Mouse (Mus musculus): ENCODE data around the gene St5. TPM values are rescaled to one million over a fixed set of nuclear protein-coding genes. Genes with fewer than 3 reads are reported as not detected.

Gene St5
- 29.9 and 46.2 TPM in 2 replicates for polyA plus RNA-seq (2011; ENCODE audit: insufficient read depth, insufficient read length, low replicate concordance, missing spikeins)

GRCm38 (mm10) chr7:109703190-109704015, at the start of gene St5, which contains the start of gene Akip1:
St5 (minus strand) TSS chr7:109703605.
Akip1 (plus strand) TSS chr7:109703690.
- Histone ChIP-seq H3K27ac (ENCODE audit: control insufficient read depth, insufficient read depth, low read depth, low read length, poor library complexity) (peak within 1 kb of the TSS; percentile 9), H3K4me3 (replicated peaks; ENCODE audit: control insufficient read depth, low read depth, low read length) (peak within 1 kb of the TSS; percentile 76), H3K4me1 (ENCODE audit: control insufficient read depth, insufficient read depth, low read length) (peaks cover 3% of the 10 kb centered on the region)
- 2% methylated on average over 61 of the region's 61 CpGs for WGBS
- TF ChIP-seq CTCF (IDR thresholded peaks at IDR 0.05; ENCODE audit: control insufficient read depth, insufficient read depth, low read length) (no peak), POLR2A (IDR thresholded peaks at IDR 0.05; ENCODE audit: borderline replicate concordance, control insufficient read depth, low read depth, low read length) (peak; percentile 91; the same call in 1 of the 2 replicates)

GRCm38 (mm10) chr7:109752008-109752925, 48.9 kb upstream of the St5 start, which contains the start of gene Tmem9b:
Tmem9b (minus strand) TSS chr7:109752875.
- no peaks in the 10 kb centered on the region; the same call in 1 of the 2 replicates for H3K4me1 ChIP-seq (ENCODE audit: control insufficient read depth, insufficient read depth, low read length)
- H3K27ac ChIP-seq (ENCODE audit: control insufficient read depth, insufficient read depth, low read depth, low read length, poor library complexity), result peak within 1 kb of the TSS; percentile 94
- H3K4me3 ChIP-seq (replicated peaks; ENCODE audit: control insufficient read depth, low read depth, low read length), result peak within 1 kb of the TSS; percentile 78
- TF ChIP-seq POLR2A (IDR thresholded peaks at IDR 0.05; ENCODE audit: borderline replicate concordance, control insufficient read depth, low read depth, low read length) (peak; percentile 61; the same call in 1 of the 2 replicates), CTCF (IDR thresholded peaks at IDR 0.05; ENCODE audit: control insufficient read depth, insufficient read depth, low read length) (no peak)
- 1% methylated on average over 74 of the region's 74 CpGs for WGBS

GRCm38 (mm10) chr7:109751427-109752007, 48.1 kb upstream of the St5 start:
- WGBS, result 2% methylated on average over 13 of the region's 13 CpGs
- peak overlapping the region; percentile 78 for H3K4me3 ChIP-seq (replicated peaks; ENCODE audit: control insufficient read depth, low read depth, low read length)

GRCm38 (mm10) chr7:109747747-109748146, 44.3 kb upstream of the St5 start:
- no peak overlapping the region for H3K4me3 ChIP-seq (replicated peaks; ENCODE audit: control insufficient read depth, low read depth, low read length)
- 87% methylated on average over 1 of the region's 1 CpGs for WGBS
- no peak overlapping the region for H3K27ac ChIP-seq (ENCODE audit: control insufficient read depth, insufficient read depth, low read depth, low read length, poor library complexity)
- TF ChIP-seq POLR2A (IDR thresholded peaks at IDR 0.05; ENCODE audit: borderline replicate concordance, control insufficient read depth, low read depth, low read length), result no peak
- TF ChIP-seq CTCF (IDR thresholded peaks at IDR 0.05; ENCODE audit: control insufficient read depth, insufficient read depth, low read length), result no peak
- H3K4me1 ChIP-seq (ENCODE audit: control insufficient read depth, insufficient read depth, low read length), result no peaks in the 10 kb centered on the region

More at GRCm38 (mm10) chr7:109751427-109752007, 48.1 kb upstream of the St5 start:
- H3K27ac ChIP-seq (ENCODE audit: control insufficient read depth, insufficient read depth, low read depth, low read length, poor library complexity), result peak overlapping the region; percentile 94
- no peak for TF ChIP-seq CTCF (IDR thresholded peaks at IDR 0.05; ENCODE audit: control insufficient read depth, insufficient read depth, low read length)
- TF ChIP-seq POLR2A (IDR thresholded peaks at IDR 0.05; ENCODE audit: borderline replicate concordance, control insufficient read depth, low read depth, low read length), result no peak
- H3K4me1 ChIP-seq (ENCODE audit: control insufficient read depth, insufficient read depth, low read length), result no peaks in the 10 kb centered on the region; the same call in 1 of the 2 replicates

- Histone ChIP-seq H3K4me1 (ENCODE audit: control insufficient read depth, insufficient read depth, low read length) (no peaks in the 10 kb centered on the region), H3K27ac (ENCODE audit: control insufficient read depth, insufficient read depth, low read depth, low read length, poor library complexity) (no peak overlapping the region), H3K4me3 (replicated peaks; ENCODE audit: control insufficient read depth, low read depth, low read length) (no peak overlapping the region)
- WGBS, result 86% methylated on average over 4 of the region's 4 CpGs
- TF ChIP-seq POLR2A (IDR thresholded peaks at IDR 0.05; ENCODE audit: borderline replicate concordance, control insufficient read depth, low read depth, low read length) (no peak), CTCF (IDR thresholded peaks at IDR 0.05; ENCODE audit: control insufficient read depth, insufficient read depth, low read length) (no peak)
These were observed 38.3 kb upstream of the St5 start for GRCm38 (mm10) chr7:109741703-109742102.

GRCm38 (mm10) chr7:109741060-109741459, 37.7 kb upstream of the St5 start:
- H3K27ac ChIP-seq (ENCODE audit: control insufficient read depth, insufficient read depth, low read depth, low read length, poor library complexity), result no peak overlapping the region

GRCm38 (mm10) chr7:109739822-109740370, 36.5 kb upstream of the St5 start:
- no peak for TF ChIP-seq CTCF (IDR thresholded peaks at IDR 0.05; ENCODE audit: control insufficient read depth, insufficient read depth, low read length)
- no peak for TF ChIP-seq POLR2A (IDR thresholded peaks at IDR 0.05; ENCODE audit: borderline replicate concordance, control insufficient read depth, low read depth, low read length)
- 82% methylated on average over 5 of the region's 5 CpGs for WGBS
- H3K4me3 ChIP-seq (replicated peaks; ENCODE audit: control insufficient read depth, low read depth, low read length), result no peak overlapping the region
- H3K27ac ChIP-seq (ENCODE audit: control insufficient read depth, insufficient read depth, low read depth, low read length, poor library complexity), result no peak overlapping the region
- no peaks in the 10 kb centered on the region for H3K4me1 ChIP-seq (ENCODE audit: control insufficient read depth, insufficient read depth, low read length)

More at GRCm38 (mm10) chr7:109741060-109741459, 37.7 kb upstream of the St5 start:
- no peak overlapping the region for H3K4me3 ChIP-seq (replicated peaks; ENCODE audit: control insufficient read depth, low read depth, low read length)
- TF ChIP-seq POLR2A (IDR thresholded peaks at IDR 0.05; ENCODE audit: borderline replicate concordance, control insufficient read depth, low read depth, low read length) (no peak), CTCF (IDR thresholded peaks at IDR 0.05; ENCODE audit: control insufficient read depth, insufficient read depth, low read length) (no peak)
- no peaks in the 10 kb centered on the region for H3K4me1 ChIP-seq (ENCODE audit: control insufficient read depth, insufficient read depth, low read length)
- 82% methylated on average over 1 of the region's 1 CpGs for WGBS

All from bone marrow, adult 2 months (tissue).